Mouse (Mus musculus): ENCODE measurements at regions not wholly inside any gene's neighbourhood (a gene's known extent, or its start where the extent isn't known, plus 50 kb on each side); places are given as distances from the start of the nearest gene placed in this dataset.

DNA sequence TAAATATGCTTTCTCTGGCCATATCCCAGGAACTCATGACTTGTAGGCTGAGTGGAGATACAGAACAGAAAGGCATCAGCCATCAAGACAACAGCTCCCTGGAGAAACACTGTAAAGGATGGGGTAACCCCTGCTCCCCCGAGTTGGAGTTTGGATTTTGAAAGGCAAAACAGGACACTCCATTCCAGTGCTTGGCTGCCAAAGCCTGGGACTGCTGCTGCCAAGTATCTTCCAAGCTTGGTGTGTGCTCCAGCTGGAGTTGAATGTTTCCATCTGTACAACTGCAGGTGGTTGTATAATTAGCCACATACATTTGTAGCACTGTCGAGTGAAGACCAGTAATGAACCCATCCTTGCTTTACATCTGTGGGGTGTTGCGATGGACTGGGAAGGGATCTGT lies 62.1 kb downstream of the 4933412E24Rik start:
- DNase-seq (ENCODE audit: low spot score) = no peak

DNA sequence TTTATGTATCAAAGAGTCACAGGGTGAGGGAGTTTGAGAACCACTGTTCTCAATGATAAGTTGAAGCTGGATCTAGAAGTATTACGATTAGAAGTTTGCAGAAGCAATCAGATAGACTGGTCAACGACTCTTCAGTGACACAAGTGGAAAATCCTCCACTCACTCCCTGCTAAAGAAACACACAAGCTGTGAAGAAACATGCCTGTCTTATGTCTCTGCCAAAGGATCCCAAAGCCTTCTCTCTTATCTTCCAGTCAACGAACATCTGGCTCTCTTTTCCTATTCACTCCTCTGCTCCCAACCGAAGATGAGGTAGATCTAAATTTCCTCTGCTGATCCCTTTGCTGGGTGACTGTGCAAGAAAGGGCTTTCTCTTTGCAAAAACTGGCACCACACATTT lies 62.6 kb downstream of the 4933412E24Rik start:
- DNase-seq (ENCODE audit: low spot score) = no peak

DNA sequence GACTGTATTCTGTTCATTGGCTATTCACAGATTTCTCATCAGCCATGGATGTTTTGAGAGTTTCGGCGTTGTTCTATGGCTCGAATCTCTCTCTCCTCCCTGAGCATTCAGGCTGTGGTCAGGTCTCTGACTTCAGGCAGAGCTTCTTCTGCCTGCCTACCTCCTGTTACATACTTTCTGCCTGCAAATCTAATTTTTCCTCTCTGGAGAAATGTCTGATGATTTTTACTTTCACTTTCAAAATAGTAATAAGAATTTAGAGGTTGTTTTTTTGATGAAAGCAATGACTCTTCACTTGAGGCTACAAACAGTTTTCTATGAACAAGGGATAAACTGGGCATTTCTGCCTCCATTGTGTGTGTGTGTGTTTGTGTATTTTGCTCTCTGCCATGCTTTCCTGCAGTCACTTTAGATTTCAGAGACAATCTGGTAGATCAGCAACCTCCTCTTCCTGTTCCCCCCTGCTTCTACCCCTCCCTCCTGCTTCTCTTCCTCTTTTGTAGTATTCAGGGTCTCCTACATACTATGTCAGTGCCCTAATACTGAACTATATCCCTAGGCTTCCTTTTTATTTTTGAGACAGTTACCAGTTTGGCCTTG lies 65.7 kb downstream of the 4933412E24Rik start:
- no peak for DNase-seq (ENCODE audit: low spot score)

DNA sequence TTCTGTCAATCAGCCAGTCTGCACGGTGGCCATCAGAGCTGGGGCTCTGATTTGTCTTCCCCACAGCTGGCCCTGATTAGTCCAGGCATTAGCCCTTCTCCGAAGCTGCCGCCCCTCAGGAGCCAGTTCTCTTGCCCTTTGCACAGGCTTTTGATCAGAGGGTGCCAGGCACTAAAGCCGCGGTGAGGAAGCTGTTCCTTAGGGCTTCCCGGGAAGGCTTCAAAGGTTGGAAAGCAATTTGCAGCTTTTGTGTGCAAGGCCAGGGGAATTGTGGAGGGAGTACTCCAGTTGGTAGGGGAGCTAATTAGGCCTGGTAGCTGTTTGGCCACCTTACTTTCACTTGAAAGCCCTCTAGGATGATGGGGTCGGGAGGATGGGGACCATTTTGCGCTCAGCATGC lies 71.2 kb downstream of the 4933412E24Rik start:
- DNase-seq (ENCODE audit: low spot score) = no peak

DNA sequence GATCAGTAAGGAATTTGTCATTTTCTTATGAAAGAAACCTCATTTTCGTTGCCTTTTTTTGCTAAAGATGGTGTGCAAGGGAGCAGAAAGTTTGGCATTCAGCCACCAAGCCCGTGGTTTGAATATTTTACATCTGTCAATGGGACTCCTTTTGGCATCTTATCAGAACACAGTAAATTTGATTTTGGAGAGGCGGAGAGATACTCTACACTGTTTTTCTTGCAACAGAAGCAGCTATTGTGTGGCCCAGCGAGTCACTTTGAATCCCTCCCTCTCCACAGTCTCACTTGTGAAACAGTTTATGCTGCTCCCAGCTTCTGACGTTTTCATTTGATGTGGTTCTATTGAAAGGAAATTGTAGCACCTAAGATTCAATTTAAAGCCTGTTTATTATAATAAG lies 79.9 kb downstream of the 4933412E24Rik start:
- DNase-seq (ENCODE audit: low spot score) = no peak

DNA sequence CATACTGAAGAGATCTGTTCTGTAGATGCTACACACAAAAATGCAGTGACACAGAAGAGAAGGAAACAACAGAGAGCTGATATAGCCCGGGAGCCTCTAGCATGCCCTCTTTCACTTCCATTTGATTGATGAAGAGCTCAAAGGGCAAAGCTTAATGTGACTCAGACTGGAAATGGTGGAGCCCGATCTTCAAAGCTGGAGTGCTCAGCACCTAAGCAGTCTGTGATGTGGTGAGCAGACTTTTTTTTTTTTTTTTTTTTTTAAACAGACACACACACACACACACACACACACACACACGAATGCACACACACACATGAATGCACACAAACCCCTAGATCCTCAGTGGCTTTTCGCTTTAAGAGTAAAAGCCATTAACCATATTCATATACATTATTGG lies 102.6 kb downstream of the 4933412E24Rik start:
- DNase-seq (ENCODE audit: low spot score) = no peak

DNA sequence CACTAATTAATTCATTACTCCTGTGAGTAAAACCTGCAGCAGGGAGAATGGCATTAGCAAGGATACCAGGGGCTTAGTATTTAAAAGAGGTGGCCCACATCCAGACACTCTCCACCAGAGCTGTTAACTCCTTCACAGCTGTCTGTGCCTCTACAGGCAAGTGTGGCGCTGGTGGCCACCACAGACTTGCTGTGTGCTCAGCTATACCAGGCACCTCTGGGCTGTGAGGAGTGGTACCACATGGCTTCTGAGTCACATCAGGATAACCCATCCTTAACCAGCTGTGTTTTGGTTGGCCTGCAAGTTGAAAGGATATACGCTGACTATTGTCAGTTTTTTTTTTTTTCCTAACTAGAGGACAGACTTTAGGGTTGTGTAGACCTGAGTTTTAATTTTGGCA lies 108.1 kb downstream of the 4933412E24Rik start:
- no peak for DNase-seq (ENCODE audit: low spot score)

DNA sequence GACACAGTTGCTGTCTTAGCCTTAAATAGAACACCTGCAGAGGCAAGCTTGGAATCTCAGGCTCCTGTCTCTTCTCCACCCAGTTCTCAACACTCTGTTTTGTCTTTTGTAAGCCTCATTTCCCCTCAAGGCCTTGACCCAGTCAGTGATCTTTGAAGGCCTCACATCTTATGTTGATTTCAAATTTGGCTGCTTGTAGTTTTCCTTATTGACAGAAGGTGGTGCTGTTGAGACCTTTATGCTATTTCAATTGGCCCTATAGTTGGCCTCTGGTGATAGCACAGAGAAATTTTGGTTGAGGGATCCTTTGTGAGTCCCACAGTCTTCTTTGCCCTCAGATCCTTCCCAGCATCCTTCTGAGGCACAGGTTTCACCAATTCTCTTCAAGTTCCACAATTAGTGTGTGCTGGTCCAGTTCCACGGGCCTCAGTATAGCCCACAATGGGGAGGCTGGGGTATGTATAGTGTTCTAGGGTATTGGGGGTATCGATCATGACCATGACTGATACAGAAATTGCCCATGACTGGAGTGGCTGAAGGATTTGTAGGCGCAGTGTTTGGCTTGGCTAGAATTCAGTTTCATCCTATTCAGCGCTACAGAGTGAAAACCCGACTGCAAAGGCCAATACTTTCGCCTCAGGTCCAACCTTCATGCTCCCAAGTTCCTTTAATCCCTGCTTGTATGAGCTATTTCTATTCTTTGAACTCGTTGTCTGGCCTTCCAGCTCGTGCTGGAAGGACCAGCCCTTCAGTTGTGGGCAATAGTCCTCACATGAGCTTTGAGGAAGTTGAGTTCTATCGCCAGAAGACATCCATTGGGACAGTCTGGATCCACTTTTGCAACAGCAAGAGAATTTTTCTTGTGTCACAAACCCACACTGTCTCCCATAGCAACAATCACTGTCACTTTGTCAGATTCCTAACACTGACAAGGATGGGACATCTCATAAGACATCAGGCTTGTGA lies 110.3 kb downstream of the 4933412E24Rik start:
- DNase-seq (ENCODE audit: low spot score) = peak; percentile 14

DNA sequence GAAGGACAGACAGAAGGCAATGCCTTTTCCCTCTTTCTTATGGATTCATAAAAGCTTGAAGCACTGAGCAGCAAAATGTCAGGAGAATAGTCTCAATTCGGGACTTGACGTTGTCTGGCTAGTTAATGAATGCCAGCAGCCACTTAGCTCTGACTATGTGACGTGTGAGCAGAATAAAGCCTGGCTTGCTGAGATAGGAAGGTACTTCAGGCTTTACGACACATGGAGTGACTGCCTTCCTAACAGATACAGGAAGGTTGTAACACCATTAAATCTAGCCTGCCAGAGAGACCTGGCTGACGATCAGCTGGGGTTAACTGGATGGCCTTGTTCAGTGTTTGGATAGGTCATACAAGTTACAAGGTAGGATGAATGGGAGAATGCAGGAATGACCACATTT lies 111.7 kb downstream of the 4933412E24Rik start:
- DNase-seq (ENCODE audit: low spot score) = no peak

DNA sequence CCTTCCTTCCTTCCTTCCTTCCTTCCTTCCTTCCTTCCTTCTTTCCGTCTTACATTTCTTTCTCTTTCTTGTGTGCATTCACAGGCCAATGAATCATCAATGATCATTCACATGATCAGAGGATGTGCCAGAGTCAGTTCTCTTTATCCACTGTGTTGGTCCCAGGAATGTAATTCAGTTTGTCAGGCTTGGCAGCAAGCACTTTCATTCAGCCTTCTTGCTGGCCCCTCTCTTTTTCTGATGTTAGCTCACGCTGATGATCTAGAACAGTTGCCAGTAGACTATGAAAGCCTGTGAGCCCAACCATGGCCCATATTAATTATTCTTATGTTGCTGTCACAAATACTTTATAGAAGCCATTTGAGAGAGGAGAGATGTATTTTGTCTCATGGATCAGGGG lies 127.4 kb downstream of the 4933412E24Rik start:
- DNase-seq (ENCODE audit: low spot score) = no peak

DNA sequence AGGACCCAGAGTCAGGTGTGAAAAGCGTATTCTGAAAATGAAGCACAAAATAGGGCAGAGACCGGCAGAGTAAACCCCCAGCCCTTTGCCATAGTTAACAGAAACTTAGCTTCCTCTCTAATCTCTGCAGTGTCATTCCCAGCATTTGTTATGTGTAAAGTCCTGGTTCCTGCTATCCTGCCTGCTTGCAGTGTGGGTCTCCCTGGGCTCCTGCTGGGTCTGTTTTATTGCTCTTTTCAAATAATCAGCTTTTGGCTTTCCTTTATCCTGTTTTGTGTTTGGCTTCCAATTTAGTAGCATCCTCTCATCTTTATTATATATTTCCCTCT lies 128.3 kb downstream of the 4933412E24Rik start:
- DNase-seq (ENCODE audit: low spot score) = no peak

DNA sequence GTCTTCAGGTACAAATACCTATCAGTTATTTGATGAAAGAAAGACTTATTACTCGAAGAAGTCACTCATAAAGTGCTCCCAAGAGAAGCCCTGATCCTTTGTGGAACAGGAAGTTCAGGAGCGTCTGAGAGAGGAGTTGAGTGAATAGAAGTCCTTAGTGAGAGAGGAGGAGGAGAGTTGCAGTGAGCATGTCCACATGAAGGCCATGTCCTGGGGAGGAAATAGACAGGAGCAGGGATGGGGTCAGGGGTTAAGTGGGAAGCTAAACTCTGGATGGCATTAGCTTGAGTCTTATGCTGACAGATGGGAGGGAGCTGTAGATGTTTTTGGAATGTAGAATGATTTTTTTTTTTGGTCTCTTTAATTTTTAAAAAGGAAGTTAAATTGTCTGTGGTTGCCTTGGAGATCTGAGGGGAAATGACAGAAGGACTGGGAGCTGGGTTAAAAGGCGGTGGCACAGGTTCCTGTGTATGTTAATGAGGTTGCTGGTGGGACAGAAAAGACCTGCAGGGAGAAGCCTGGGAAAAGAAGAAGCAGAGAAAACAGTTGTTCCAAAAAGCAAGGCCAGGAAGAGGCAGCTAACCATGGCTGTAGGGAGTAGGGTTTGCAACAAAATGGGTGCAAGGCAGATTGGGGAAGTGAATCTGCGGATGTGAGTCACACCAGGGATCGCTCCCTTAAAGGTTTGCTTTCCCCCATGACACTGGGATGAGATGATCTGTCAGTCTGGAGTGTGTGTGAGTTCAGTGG lies 128.9 kb downstream of the 4933412E24Rik start:
- DNase-seq (ENCODE audit: low spot score) = no peak

DNA sequence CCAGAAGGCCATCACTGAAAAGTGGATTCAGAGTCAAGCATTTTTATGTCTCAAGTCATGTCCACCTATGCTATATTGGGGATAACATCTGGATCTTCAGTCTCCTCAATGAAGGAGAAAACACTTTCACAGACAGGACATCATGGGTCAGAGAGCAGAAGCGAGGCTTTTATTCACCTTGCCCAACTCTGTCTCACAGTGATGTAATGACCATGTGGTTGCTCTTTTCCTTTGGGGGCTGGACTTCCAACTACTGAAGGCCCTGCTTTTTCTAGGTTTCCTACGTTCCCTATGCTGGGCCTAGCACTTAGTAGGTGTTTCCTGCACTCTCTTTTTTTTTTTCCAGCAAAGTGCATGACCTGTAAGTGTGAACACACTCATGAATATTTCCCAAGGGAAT lies 130.4 kb downstream of the 4933412E24Rik start:
- DNase-seq (ENCODE audit: low spot score) = no peak

DNA sequence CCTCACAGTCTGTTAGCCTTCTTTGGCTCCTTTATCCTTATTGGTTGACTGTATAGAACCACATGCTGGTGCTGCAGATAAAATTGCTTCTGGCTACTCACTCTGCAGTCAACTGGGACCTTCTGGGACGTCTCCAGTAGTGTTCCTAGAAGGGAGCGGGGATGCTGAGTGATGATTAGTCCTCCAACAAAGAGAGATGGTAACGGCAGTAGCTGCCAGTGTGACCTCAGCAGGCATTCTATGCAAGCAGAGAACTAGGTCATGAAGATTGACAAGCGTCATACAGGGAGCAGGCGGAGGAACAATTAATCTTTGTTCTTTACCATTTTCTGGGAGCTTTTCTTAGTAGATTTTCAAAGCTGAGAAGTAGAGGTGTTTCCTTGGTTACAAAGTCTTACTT lies 134.0 kb downstream of the 4933412E24Rik start:
- no peak for DNase-seq (ENCODE audit: low spot score)

DNA sequence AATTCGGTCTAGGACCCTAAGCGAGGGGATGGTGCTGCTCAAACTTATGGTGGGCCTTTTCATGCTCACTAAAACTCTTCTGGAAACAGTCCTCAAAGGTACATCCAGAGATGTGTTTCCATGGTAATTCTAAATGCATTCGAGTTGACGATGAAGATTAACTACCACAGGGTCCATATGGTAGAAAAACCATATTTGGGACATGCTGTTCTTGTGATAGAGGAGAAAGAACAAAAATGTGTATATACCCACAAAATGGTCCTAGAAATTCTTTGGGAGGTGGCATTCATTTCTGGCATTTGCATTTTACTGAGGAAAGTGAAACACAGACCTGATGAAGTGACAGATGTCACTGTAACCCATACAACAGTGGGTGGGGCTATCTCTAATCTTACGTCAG lies 136.0 kb downstream of the 4933412E24Rik start:
- no peak for DNase-seq (ENCODE audit: low spot score)

DNA sequence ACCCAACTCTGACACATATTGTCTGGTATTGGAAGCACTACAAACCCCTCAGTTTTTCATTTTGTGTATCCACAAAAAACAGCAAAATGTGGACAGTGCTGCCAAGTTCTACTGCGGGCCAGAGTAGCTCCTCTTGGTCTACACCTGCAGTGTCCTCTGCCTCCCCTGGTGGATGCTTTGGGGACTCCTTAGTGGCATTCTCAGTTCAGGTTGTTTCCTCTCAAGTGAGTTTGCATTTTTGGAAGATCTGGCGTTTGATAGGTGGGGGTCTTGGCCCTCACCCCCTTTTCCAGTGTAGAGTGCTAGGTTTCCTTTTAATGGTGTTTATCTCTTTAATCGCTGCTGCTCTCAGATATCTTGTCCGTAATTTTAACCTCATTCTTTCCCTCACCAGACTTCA lies 137.1 kb downstream of the 4933412E24Rik start:
- DNase-seq (ENCODE audit: low spot score) = no peak

DNA sequence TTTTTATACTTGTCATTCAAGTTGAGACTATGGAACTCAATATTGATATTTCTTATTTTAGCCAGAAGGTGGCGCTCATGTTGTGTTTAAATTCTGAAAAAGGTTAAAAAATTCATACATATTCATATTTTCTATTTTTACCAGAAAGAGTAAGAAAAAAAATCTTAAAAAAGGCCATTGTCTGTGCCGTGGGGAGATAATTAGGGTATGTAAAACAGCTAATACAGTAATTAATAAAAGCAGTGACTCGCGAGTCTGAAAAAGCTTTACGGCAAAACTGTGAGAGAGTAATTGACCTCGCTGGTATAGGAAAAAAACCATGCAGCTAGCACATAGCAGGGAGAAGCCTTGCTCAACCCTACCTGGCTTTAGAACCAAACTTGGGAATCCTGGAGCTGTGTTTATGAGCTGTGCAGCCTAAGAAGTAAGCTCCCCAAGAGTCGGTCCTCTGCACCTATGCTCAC lies 140.1 kb downstream of the 4933412E24Rik start:
- no peak for DNase-seq (ENCODE audit: low spot score)

DNA sequence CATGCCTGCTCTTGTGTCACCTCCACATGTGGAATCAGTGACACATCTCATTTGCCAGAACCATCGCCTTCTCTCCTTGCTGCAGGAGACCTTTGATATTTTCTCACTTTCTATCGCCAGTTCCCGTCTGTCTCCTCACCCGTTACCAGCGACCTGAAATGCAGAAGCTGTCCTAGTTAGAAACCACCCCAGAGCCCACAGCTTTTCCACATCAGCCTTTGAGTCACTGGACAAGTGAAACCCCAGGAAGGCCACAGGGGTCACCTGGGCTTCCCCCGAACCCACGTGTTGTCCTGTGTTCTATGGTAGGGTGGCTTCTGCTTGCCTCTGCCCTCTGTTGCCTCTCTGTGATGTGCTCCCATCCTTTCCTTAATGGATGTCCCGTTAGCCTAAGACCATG lies 149.7 kb downstream of the 4933412E24Rik start:
- peak; percentile 19 for DNase-seq (ENCODE audit: low spot score)

DNA sequence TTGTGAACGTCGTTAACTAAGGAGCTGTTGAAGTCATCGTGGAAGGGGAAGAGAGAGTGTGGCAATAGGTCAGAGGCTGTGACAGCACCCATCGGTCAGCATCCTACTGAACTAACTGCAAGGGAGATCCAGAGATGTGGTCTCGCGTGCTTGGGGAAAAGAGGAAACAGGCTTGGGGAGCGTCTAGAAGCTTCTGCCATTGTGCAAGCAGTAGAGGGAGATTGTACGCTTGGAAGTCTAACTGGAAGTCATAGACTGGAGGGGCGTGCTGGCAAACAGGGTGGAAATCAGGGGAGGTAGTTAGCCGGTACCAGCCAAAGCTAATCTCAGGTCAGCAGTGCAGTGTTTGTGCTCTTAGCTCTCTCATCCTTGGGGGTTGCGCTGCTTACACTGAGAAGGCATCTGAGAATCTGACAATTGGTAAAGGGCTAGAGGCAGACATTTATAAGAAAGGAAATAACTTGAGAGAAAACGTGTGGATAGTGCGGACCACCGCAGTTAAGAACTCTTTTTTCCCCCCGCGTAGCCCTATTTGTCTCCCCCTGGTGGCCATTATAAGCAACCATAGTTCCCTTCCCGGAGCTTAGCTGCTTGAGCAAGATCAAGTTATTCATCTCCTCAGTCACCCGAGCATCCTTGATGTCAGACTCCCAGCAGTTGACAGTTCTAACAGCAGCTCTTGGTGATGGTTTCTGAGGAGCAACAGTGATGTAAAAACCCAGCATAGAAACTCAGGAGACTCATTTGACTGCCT lies 151.5 kb downstream of the 4933412E24Rik start:
- peak; percentile 43 for DNase-seq (ENCODE audit: low spot score)

DNA sequence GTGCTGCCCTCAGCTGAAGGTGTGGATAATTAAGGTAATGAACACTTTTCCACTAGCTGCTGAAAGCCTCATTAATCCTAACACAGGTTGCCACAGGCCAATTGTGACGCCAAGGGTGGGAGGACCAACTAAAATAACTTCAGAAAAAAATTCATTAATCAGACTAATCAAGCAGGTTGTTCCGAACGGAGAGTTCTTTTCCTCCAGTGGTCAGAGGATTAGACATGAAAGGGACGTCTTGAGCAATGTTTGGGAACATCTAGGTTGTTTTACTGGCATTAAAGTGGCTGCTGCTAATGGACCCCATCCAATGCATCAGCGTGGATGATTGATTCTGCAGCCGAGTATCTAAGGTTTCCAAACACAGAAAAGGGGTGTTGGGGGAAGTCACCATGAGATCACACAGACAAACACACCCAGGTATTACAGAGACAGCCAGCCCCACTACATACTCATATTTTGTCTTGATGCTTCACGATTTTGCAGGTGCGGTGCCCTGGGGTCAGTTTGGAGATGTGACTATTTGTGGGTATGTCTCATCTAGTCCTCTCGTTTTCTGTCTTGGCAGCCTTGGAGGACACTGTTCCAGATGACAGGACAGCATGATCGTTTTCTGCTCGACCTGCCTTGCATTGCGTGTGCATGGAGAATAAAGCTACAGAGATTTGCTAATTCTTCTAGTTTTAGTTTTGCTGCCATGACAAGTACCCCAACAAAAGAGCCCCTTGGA lies 164.0 kb downstream of the 4933412E24Rik start:
- DNase-seq (ENCODE audit: low spot score) = no peak

DNA sequence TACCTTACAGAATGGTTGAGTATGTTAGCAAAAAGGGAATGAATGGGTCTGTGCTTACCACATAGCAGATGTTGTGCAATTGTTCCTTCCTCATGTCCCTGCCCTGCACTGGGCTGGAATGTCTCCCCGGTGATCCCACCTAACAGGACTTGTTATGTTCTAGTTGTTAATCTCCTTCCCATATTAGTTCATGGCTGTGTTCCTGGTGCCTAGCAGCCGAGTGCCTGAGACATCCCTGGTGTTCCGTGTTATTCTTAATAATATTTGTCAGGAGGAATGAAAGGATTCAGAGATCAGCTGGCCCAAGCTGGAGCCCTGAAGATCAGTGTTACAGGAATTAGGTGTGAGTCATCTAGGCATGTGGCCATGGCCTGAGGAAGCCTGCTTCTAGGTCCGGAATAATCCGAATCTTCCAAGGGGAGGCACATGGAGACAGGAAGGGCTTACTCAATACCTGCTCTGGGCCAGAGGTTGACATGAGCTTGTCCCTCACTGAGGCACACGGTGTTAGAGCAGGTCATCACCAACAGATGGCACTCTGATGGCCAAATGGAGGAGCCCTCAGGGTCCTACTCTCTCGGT lies 171.2 kb downstream of the 4933412E24Rik start:
- no peak for DNase-seq (ENCODE audit: low spot score)
